Mouse (Mus musculus): ENCODE measurements at regions not wholly inside any gene's neighbourhood (a gene's known extent, or its start where the extent isn't known, plus 50 kb on each side); places are given as distances from the start of the nearest gene placed in this dataset.
"Not testable (repeated sequence)": the region's sequence is repeated elsewhere in the genome, so short reads cannot be mapped to it uniquely, and the experiment has no call there.

- 58% methylated on average over 2 of the region's 2 CpGs for WGBS
- DNase-seq (ENCODE audit: low read depth, low spot score), result no peak
Observed at GRCm38 (mm10) chr5:40177982-40178748, 422.9 kb upstream of the Hs3st1 start.

- 78% methylated on average over 3 of the region's 3 CpGs for WGBS
Observed at GRCm38 (mm10) chr5:40136740-40137285, 381.5 kb upstream of the Hs3st1 start.

GRCm38 (mm10) chr5:40124337-40124736 is 369.1 kb upstream of the Hs3st1 start:
- DNase-seq (ENCODE audit: low read depth, low spot score), result no peak
- WGBS, result 65% methylated on average over 1 of the region's 1 CpGs

More at GRCm38 (mm10) chr5:40136740-40137285, 381.5 kb upstream of the Hs3st1 start:
- no peak for DNase-seq (ENCODE audit: low read depth, low spot score)

- DNase-seq (ENCODE audit: low read depth, low spot score), result peak; percentile 22
Observed at GRCm38 (mm10) chr5:40116849-40117248, 361.6 kb upstream of the Hs3st1 start.

GRCm38 (mm10) chr5:40089576-40089975 is 334.3 kb upstream of the Hs3st1 start:
- not testable (repeated sequence) for DNase-seq (ENCODE audit: low read depth, low spot score)
- WGBS, result 85% methylated on average over 5 of the region's 5 CpGs

GRCm38 (mm10) chr5:40045288-40045687 is 290.0 kb upstream of the Hs3st1 start:
- DNase-seq (ENCODE audit: low read depth, low spot score), result no peak
- WGBS, result 11% methylated on average over 5 of the region's 5 CpGs

- 75% methylated on average over 5 of the region's 5 CpGs for WGBS
- no peak for DNase-seq (ENCODE audit: low read depth, low spot score)
Observed at GRCm38 (mm10) chr5:40034452-40034851, 279.2 kb upstream of the Hs3st1 start.

- 70% methylated on average over 2 of the region's 2 CpGs for WGBS
- no peak for DNase-seq (ENCODE audit: low read depth, low spot score)
Observed at GRCm38 (mm10) chr5:40033686-40034085, 278.4 kb upstream of the Hs3st1 start.

- DNase-seq (ENCODE audit: low read depth, low spot score), result no peak
- 73% methylated on average over 6 of the region's 6 CpGs for WGBS
Observed at GRCm38 (mm10) chr5:40030261-40030660, 275.0 kb upstream of the Hs3st1 start.

- WGBS, result 79% methylated on average over 14 of the region's 14 CpGs
- no peak for DNase-seq (ENCODE audit: low read depth, low spot score)
Observed at GRCm38 (mm10) chr5:40015946-40016345, 260.7 kb upstream of the Hs3st1 start.

- no peak for DNase-seq (ENCODE audit: low read depth, low spot score)
- WGBS, result 13% methylated on average over 1 of the region's 1 CpGs
Observed at GRCm38 (mm10) chr5:39988039-39988438, 232.8 kb upstream of the Hs3st1 start.

GRCm38 (mm10) chr5:39964371-39964770 is 209.1 kb upstream of the Hs3st1 start:
- no peak for DNase-seq (ENCODE audit: low read depth, low spot score)

- WGBS, result 12% methylated on average over 4 of the region's 4 CpGs
- peak; percentile 42 for DNase-seq (ENCODE audit: low read depth, low spot score)
Observed at GRCm38 (mm10) chr5:39960981-39961380, 205.7 kb upstream of the Hs3st1 start.

GRCm38 (mm10) chr5:39935564-39935963 is 180.3 kb upstream of the Hs3st1 start:
- 79% methylated on average over 2 of the region's 2 CpGs for WGBS
- no peak for DNase-seq (ENCODE audit: low read depth, low spot score)

GRCm38 (mm10) chr5:39931890-39932289 is 176.6 kb upstream of the Hs3st1 start:
- DNase-seq (ENCODE audit: low read depth, low spot score), result no peak
- 76% methylated on average over 2 of the region's 2 CpGs for WGBS

- WGBS, result 72% methylated on average over 1 of the region's 1 CpGs
- no peak for DNase-seq (ENCODE audit: low read depth, low spot score)
Observed at GRCm38 (mm10) chr5:39909369-39909768, 154.1 kb upstream of the Hs3st1 start.

GRCm38 (mm10) chr5:39871723-39872085 is 116.4 kb upstream of the Hs3st1 start:
- WGBS, result 87% methylated on average over 2 of the region's 2 CpGs
- no peak for DNase-seq (ENCODE audit: low read depth, low spot score)

- no peak for DNase-seq (ENCODE audit: low read depth, low spot score)
- 75% methylated on average over 10 of the region's 10 CpGs for WGBS
Observed at GRCm38 (mm10) chr5:39870835-39871722, 115.8 kb upstream of the Hs3st1 start.

GRCm38 (mm10) chr5:39857192-39857591 is 101.9 kb upstream of the Hs3st1 start:
- DNase-seq (ENCODE audit: low read depth, low spot score), result no peak
- 65% methylated on average over 2 of the region's 2 CpGs for WGBS

- WGBS, result 59% methylated on average over 3 of the region's 3 CpGs
- no peak for DNase-seq (ENCODE audit: low read depth, low spot score)
Observed at GRCm38 (mm10) chr5:39856616-39857156, 101.4 kb upstream of the Hs3st1 start.
